Mouse (Mus musculus) thymus, postnatal 14 days (tissue): Measurements from ENCODE around the gene Prf1.

Source experiments
- DNase-seq: peaks from one replicate; pipeline ENCODE4 v3.0.0; 2021

The Prf1 gene

GRCm38 (mm10) chr10:61290479-61290878 is 7.2 kb upstream of the Prf1 start:
- no peak for DNase-seq

DNA sequence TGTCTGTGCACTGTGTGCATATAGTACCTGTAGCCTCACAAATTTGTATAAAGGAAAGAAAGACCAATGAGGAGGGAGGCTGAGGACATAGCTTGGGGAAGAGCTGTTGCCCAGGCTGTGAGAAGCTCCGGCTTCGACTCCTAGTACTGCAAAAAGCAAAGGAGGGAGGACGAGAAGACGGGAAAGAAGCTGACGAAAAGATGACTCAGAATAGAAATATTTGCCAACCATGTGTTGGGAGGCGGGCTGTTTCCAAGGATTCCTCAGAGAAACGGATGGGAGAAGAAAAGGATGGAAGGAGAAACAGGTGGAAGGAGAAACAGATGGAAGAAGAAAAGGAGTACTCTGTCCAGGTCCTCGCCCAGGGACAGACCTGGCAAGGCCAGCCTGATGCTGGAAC is 3.4 kb upstream of the Prf1 start:
- no peak for DNase-seq

- DNase-seq, result peak; percentile 34
Measured at GRCm38 (mm10) chr10:61296713-61297445, 754 bp upstream of the Prf1 start.

- peak; percentile 10 for DNase-seq
Measured at GRCm38 (mm10) chr10:61300996-61301395, 3.4 kb downstream of the Prf1 start.

DNA sequence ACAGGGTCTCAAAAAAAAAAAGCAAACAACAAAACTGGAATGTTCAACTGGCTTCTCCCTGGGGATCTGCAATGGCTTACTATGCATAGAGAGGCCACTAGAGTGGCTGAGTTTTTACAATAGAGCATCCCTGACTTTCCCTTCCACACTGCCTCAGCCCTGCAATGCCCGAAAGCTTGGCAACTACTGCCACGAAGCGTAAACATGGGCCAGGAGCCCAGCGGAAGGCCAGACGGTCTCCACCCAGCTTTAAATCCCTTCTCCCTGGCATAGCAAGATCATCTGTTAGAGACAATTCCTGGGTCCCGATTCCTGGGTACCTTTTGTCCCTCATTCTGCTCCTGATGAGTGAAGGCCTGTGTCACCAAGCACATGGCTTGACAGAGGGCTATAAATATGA is 6.4 kb downstream of the Prf1 start:
- no peak for DNase-seq

- peak; percentile 52 for DNase-seq
Measured at GRCm38 (mm10) chr10:61305928-61306590, 8.4 kb downstream of the Prf1 start.

DNA sequence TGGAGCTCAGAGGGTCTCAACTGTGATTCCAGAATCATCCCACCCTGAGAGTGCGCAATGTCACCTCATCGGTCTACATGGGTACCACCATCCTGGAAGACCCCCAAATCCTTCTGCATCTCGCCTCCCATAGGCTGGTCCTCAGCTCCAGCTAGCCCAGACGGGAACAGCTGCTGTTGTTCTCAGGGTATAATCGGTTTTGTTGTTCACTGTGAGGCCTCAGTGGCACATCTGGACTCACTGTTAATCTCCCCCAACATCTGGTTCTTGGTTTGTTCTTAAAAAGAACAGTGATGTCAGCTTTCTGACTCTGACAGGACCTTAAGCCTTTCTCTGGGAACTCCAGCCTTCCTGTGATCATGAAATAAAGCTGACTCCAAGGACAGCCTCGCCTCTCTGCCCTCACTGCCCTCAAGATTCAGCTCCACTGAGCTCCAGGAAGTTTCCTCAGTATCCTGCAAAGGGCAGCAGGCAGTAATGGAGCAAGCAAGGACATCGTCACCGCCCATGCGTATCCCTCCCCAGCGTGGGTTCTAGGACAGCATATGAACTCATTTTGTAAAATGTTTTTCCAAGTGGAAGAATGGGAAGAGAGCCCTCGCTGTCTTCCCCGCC is 11.2 kb downstream of the Prf1 start:
- DNase-seq, result no peak

GRCm38 (mm10) chr10:61312159-61312558 is 14.5 kb downstream of the Prf1 start:
- no peak for DNase-seq

GRCm38 (mm10) chr10:61312754-61313153 is 15.1 kb downstream of the Prf1 start:
- no peak for DNase-seq

GRCm38 (mm10) chr10:61313750-61314149 is 16.1 kb downstream of the Prf1 start:
- DNase-seq, result no peak

GRCm38 (mm10) chr10:61315324-61315880 is 17.8 kb downstream of the Prf1 start:
- no peak for DNase-seq

GRCm38 (mm10) chr10:61318527-61318926 is 20.9 kb downstream of the Prf1 start:
- no peak for DNase-seq

DNA sequence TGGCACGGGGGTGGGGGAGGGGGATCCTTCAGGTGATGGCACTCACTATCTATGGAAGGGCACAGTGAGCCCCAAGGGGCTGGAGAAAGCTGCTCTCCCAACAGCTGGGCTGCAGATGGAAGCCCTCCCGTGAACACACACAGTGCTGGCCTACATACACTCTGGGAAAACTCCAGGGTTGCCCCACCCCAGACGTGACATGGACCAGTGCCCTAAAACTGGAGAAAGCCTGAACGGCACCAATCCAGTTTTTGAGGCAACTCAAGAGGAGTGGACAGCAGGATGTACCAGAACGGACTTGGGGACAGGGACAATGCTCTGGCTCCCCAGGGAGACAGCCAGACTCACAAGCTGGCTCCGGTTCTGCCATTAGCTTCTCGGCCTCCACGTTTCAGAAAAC is 27.1 kb downstream of the Prf1 start:
- no peak for DNase-seq

DNA sequence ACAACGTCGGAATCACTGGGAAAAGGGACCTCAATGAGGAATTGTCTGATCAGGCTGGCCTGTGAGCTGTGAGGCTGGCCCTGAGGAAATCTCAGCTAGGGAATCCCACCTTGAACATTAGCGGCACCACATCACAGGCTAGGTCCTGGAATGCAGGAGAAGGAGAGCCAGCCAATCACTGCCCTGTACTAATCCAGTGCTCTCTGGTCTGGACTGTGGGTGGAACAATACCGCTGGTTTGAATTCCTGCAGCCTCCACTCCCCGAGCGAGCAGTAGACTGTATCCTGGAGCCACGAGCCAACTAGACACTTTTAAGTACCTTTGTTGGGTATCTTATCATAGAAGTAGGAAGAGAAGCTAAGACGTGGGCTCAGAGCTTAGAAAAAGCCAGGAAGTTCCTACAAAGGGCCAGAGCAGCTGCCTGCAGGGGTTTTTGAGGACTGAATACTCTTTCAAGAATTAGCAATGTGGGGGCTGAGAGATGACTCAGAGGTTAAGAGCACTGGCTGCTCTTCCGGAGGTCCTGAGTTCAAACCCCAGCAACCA is 28.2 kb downstream of the Prf1 start:
- DNase-seq, result no peak

- no peak for DNase-seq
Measured at GRCm38 (mm10) chr10:61327545-61327944, 29.9 kb downstream of the Prf1 start.

DNA sequence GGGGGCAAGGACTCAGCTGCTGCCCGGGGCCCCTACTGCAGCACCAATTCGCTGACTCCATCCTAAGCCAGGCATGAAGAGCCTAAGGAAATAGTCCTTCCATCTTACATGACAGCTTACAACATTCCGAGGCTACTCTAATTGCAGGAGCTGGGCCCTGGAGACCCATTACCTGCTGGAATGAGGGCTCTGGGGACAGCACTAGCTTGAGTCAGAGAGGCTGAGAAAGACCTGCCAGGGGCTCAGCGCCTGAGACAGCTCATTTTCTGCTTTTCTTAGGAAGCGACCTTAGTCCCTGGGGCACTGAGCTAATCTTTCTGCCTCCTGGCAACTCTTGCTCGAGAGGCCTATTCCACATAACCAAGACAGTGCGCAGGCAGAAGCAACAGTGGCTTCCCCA is 31.3 kb downstream of the Prf1 start:
- no peak for DNase-seq

GRCm38 (mm10) chr10:61331046-61331445 is 33.4 kb downstream of the Prf1 start:
- no peak for DNase-seq

- no peak for DNase-seq
Measured at GRCm38 (mm10) chr10:61334545-61334944, 36.9 kb downstream of the Prf1 start.

DNA sequence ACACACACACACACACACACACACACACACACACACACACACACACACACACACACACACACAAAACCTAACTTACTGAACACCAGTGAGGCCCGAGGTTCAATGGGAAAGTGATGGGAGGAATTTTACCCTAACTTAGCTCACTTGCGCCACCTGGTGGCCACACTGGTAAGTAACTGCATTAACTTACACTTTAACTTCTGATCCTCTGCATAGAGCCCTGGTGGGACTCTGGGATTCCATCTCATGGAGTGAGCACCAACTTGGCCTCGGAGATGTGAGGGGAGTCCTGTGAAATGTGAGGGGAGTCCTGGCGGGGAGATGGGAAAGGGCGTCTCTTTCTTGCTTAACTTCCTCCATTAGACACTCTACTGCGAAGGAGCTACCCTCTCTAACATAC is 38.5 kb downstream of the Prf1 start:
- DNase-seq, result peak; percentile 80

- DNase-seq, result no peak
Measured at GRCm38 (mm10) chr10:61336592-61336991, 39.0 kb downstream of the Prf1 start.

DNA sequence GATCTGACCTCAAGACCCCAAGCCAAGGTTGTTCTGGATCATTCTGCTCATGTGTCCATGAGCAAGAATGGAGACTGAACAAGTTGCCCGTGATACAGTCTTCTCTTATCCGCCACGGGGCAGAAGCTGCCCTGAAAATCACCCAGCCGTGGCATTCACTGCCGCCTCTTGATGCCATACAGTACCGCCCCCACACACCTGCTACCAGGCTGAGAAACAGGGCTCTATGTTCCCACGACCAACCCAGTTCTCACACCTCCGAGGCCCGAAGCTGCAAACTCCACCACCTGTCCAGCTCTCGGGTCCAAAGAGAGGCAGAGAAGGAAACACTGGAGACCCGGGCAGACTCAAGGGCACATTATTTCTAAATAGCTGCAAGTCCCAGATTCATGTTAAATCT is 40.0 kb downstream of the Prf1 start:
- DNase-seq, result no peak

GRCm38 (mm10) chr10:61339216-61339615 is 41.6 kb downstream of the Prf1 start:
- DNase-seq, result peak; percentile 12

DNA sequence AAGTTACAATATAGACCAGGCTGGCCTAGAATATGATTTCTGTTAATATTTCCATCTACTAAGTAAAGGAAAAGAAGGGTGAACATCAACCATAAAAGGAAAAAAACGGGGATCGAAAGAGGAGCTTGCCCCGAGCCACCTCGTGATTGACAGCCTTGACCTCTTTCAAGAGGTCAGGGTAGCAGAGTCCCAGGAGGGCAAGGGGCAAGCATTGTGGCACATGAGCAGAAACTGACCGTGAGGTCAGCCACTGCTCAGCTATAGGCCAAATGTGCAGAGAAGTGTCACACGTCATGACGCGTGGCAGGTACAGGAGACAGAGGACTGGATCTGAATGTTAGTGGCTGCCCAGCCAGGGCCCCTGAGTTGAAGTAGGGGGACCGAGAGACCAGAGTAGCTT is 42.6 kb downstream of the Prf1 start:
- DNase-seq, result no peak

DNA sequence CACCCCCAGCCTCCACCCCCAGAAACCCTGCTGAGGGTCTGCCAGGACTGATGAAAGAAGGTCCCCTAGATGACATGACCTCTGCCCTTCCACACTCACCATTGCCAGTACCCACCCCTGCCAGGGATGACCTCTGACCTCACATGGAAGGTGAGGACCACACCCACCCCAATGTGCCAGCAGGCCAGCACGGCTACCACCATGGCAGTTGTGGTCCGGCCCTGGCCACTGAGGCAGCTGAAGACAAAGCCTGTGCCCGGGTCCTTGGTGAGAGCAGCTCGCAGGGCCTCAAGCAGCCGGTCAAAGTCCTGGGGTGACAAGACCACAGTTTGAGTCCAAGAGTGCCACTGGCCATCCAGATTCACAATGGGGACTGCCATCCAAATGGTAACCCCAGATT is 43.4 kb downstream of the Prf1 start:
- DNase-seq, result peak; percentile 10
